Comparison of ENCODE assay signal across 8 mouse cellular contexts in the genomic region with DNA sequence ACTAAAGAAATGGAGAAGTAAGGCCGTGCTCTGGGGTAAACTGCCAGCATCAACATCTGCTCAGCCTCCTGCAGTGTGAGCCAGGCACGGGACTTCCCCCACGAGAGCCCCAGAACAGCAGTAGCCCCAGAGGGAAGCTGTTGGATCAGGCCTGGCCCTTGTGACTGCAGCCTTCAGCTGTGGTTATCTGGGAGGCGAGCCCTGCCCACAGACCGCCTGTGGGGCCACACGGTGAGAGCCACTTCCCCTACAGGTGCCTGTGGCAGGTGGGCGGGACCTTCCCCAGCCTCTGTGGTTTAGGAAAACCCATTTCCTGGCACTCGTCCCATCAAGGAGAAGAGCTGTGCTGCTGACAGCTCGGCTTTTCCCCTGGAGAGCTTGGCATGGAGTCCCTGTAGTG. TPM values are rescaled to one million over a fixed set of nuclear protein-coding genes. Genes with fewer than 3 reads are reported as not detected.
A peak's percentile ranks its signal among the peaks of the same experiment; 100 is the strongest.
DNase-seq lines count a peak whose midpoint lies in the region; ATAC-seq and TF ChIP-seq lines count a peak whose summit lies in the region.

No protein-coding gene starts in this region.

- no peak overlapping the region for H3K4me2 ChIP-seq in limb, embryonic 14.5 days (replicated peaks; ENCODE audit: low read depth, low read length, severe bottlenecking)
- no peak overlapping the region for H3K4me2 ChIP-seq in midbrain, embryonic 15.5 days

- intact Hi-C loops in heart, postnatal 10 days (cut with DNase I): no loop called here

- ATAC-seq in common myeloid progenitor, adult 5-6 weeks (replicated peaks; ENCODE audit: low read depth, poor library complexity, severe bottlenecking): peak; percentile 90
- ATAC-seq in limb, embryonic 14.5 days (ENCODE audit: low FRiP score, low read depth): no peak
- ATAC-seq in midbrain, embryonic 15.5 days (replicated peaks): no peak

- DNase-seq in right cerebral cortex, adult 18-20 months: peak; percentile 32
- DNase-seq in right cerebral cortex, adult 2 months (ENCODE audit: low spot score in 2 of 2): no peak
- peak; percentile 65 to 70 for DNase-seq in heart, postnatal 10 days
- DNase-seq in limb, embryonic 14.5 days (ENCODE audit: low spot score): peak; percentile 61
- DNase-seq in thymus, adult 2 months: peak; percentile 65
- DNase-seq in embryo, embryonic 9.5 days (ENCODE audit: extremely low spot score): no peak

- H3K9ac ChIP-seq in limb, embryonic 14.5 days (ENCODE audit: low read depth, low read length, severe bottlenecking): no peak overlapping the region
- no peak overlapping the region for H3K9ac ChIP-seq in midbrain, embryonic 15.5 days

- TF ChIP-seq CTCF in thymus, adult 2 months (IDR thresholded peaks at IDR 0.05; ENCODE audit: borderline replicate concordance, control insufficient read depth, extremely low read depth, insufficient read depth, low read length, poor library complexity): 0 out of 2 replicates have a peak, but pooled peaks have one; percentile 15

- 9% methylated on average over 9 of the region's 9 CpGs for WGBS in limb, embryonic 14.5 days
- 17% methylated on average over 9 of the region's 9 CpGs for WGBS in midbrain, embryonic 15.5 days
- 0% methylated on average over 9 of the region's 9 CpGs for WGBS in thymus, adult 2 months

- no peak for TF ChIP-seq POLR2A in limb, embryonic 14.5 days (IDR thresholded peaks at IDR 0.05; ENCODE audit: borderline replicate concordance, extremely low read depth, insufficient read depth, insufficient read length)
- TF ChIP-seq POLR2A in thymus, adult 2 months (IDR thresholded peaks at IDR 0.05; ENCODE audit: control insufficient read depth, extremely low read depth, insufficient read depth, low read length, poor library complexity): no peak

- H3K36me3 ChIP-seq in limb, embryonic 14.5 days (ENCODE audit: control insufficient read depth, insufficient read depth, low read length): peaks cover 13% of the 10 kb centered on the region
- peaks cover 12% of the 10 kb centered on the region; the same call in 1 of the 2 replicates for H3K36me3 ChIP-seq in midbrain, embryonic 15.5 days (replicated peaks)
- peaks cover 11% of the 10 kb centered on the region for H3K36me3 ChIP-seq in thymus, adult 2 months (ENCODE audit: control insufficient read depth, insufficient read depth, low read length)

- H3K4me3 ChIP-seq in limb, embryonic 14.5 days (replicated peaks; ENCODE audit: low read length): no peak overlapping the region
- no peak overlapping the region for H3K4me3 ChIP-seq in midbrain, embryonic 15.5 days
- no peak overlapping the region for H3K4me3 ChIP-seq in thymus, adult 2 months (ENCODE audit: control insufficient read depth, insufficient read depth, low read length)

- peaks cover 15% of the 10 kb centered on the region for H3K4me1 ChIP-seq in limb, embryonic 14.5 days (ENCODE audit: control insufficient read depth, insufficient read depth, low read length)
- peaks cover 28% of the 10 kb centered on the region for H3K4me1 ChIP-seq in midbrain, embryonic 15.5 days
- peaks cover 27% of the 10 kb centered on the region for H3K4me1 ChIP-seq in thymus, adult 2 months (replicated peaks; ENCODE audit: control insufficient read depth, insufficient read depth, low read length)

- H3K27ac ChIP-seq in limb, embryonic 14.5 days (replicated peaks; ENCODE audit: low read depth, low read length): peak overlapping the region; percentile 43; the same call in 1 of the 2 replicates
- peak overlapping the region; percentile 23; the same call in 1 of the 2 replicates for H3K27ac ChIP-seq in midbrain, embryonic 15.5 days
- no peak overlapping the region for H3K27ac ChIP-seq in thymus, adult 2 months (ENCODE audit: control insufficient read depth, insufficient read depth, low read length)

- no peaks in the 10 kb centered on the region for H3K27me3 ChIP-seq in limb, embryonic 14.5 days (ENCODE audit: control insufficient read depth, insufficient read depth, low read length)
- no peaks in the 10 kb centered on the region for H3K27me3 ChIP-seq in midbrain, embryonic 15.5 days (replicated peaks)
- no peaks in the 10 kb centered on the region for H3K27me3 ChIP-seq in thymus, adult 2 months (ENCODE audit: control insufficient read depth, insufficient read depth, low read length)

- peaks cover 5% of the 10 kb centered on the region; the same call in 1 of the 2 replicates for H3K9me3 ChIP-seq in limb, embryonic 14.5 days (ENCODE audit: control insufficient read depth, low read length)
- no peaks in the 10 kb centered on the region for H3K9me3 ChIP-seq in midbrain, embryonic 15.5 days

RNA-seq across cellular contexts. Expression of gene Atp13a2, which starts 3.2 kb away (rescaled TPM):
- 33.6 and 63.3 TPM in 2 replicates for total RNA-seq in common myeloid progenitor, adult 5-6 weeks (2017)
- 10 to 100 TPM; 20.0 to 24.7 TPM for total RNA-seq in heart, postnatal 10 days (2021)
- polyA plus RNA-seq in limb, embryonic 14.5 days (2012; rRNA removed): 74.6 and 112 TPM in 2 replicates
- polyA plus RNA-seq in limb, embryonic 14.5 days (2014; fragmentation: Nextera tagmentation; extraction: Ambion mirVana): 43.7 and 45.0 TPM in 2 replicates
- polyA plus RNA-seq in midbrain, embryonic 15.5 days (2015; fragmentation: Nextera tagmentation; extraction: Ambion mirVana): 189 and 193 TPM in 2 replicates
- polyA plus RNA-seq in thymus, adult 2 months (2012; rRNA removed): 300 and 301 TPM in 2 replicates

RNA-seq across cellular contexts. Expression of gene Sdhb, which starts 22.4 kb away (rescaled TPM):
- 115 and 121 TPM in 2 replicates for total RNA-seq in common myeloid progenitor, adult 5-6 weeks (2017)
- total RNA-seq in heart, postnatal 10 days (2021): 100 to 1,000 TPM; 725 to 746 TPM
- 156 and 175 TPM in 2 replicates for polyA plus RNA-seq in limb, embryonic 14.5 days (2012; rRNA removed)
- 380 and 381 TPM in 2 replicates for polyA plus RNA-seq in limb, embryonic 14.5 days (2014; fragmentation: Nextera tagmentation; extraction: Ambion mirVana)
- 442 and 447 TPM in 2 replicates for polyA plus RNA-seq in midbrain, embryonic 15.5 days (2015; fragmentation: Nextera tagmentation; extraction: Ambion mirVana)
- polyA plus RNA-seq in thymus, adult 2 months (2012; rRNA removed): 194 and 239 TPM in 2 replicates

RNA-seq across cellular contexts. Expression of gene Mfap2, which starts 26.8 kb away (rescaled TPM):
- not detected in 2 replicates for total RNA-seq in common myeloid progenitor, adult 5-6 weeks (2017)
- total RNA-seq in heart, postnatal 10 days (2021): 10 to 100 TPM; 47.6 to 53.7 TPM
- 708 and 919 TPM in 2 replicates for polyA plus RNA-seq in limb, embryonic 14.5 days (2012; rRNA removed)
- polyA plus RNA-seq in limb, embryonic 14.5 days (2014; fragmentation: Nextera tagmentation; extraction: Ambion mirVana): 1,017 and 1,089 TPM in 2 replicates
- polyA plus RNA-seq in midbrain, embryonic 15.5 days (2015; fragmentation: Nextera tagmentation; extraction: Ambion mirVana): 153 and 181 TPM in 2 replicates
- polyA plus RNA-seq in thymus, adult 2 months (2012; rRNA removed): 6.1 and 7.0 TPM in 2 replicates

Comparison
In these comparisons a context has a peak if more than half of its experiments do, and no peak if none do; other contexts are left out.
1. DNase-seq: peak in right cerebral cortex, adult 18-20 months (single experiment), heart, postnatal 10 days (2 of 2), limb, embryonic 14.5 days (single experiment) and thymus, adult 2 months (single experiment); none in right cerebral cortex, adult 2 months (0 of 2) and embryo, embryonic 9.5 days (single experiment).
2. RNA of gene Mfap2, which starts 26.8 kb away (polyA plus RNA-seq): 708 to 1,089 TPM in limb, embryonic 14.5 days and 153 to 181 TPM in midbrain, embryonic 15.5 days; 6.1 to 7.0 TPM in thymus, adult 2 months; every median in the first group is over 10 times any median in the second.